Mouse (Mus musculus): ENCODE measurements at regions not wholly inside any gene's neighbourhood (a gene's known extent, or its start where the extent isn't known, plus 50 kb on each side); places are given as distances from the start of the nearest gene placed in this dataset.

GRCm38 (mm10) chr15:8781159-8782130 lies 70.9 kb upstream of the Slc1a3 start:
- TF ChIP-seq CTCF (IDR thresholded peaks at IDR 0.05; ENCODE audit: low read depth) = no peak
- no peak for TF ChIP-seq EP300 (optimal IDR thresholded peaks at IDR 0.05)
